Mouse (Mus musculus): ENCODE measurements around the gene Adcy6.

Gene Adcy6
- long read RNA-seq, experiment 1 = 0 reads
- long read RNA-seq, experiment 2, partial matches to known transcripts = 0 of 4 reads
- long read RNA-seq, experiment 2, other reads (novel, unspliced or antisense) = 4 of 4 reads

DNA sequence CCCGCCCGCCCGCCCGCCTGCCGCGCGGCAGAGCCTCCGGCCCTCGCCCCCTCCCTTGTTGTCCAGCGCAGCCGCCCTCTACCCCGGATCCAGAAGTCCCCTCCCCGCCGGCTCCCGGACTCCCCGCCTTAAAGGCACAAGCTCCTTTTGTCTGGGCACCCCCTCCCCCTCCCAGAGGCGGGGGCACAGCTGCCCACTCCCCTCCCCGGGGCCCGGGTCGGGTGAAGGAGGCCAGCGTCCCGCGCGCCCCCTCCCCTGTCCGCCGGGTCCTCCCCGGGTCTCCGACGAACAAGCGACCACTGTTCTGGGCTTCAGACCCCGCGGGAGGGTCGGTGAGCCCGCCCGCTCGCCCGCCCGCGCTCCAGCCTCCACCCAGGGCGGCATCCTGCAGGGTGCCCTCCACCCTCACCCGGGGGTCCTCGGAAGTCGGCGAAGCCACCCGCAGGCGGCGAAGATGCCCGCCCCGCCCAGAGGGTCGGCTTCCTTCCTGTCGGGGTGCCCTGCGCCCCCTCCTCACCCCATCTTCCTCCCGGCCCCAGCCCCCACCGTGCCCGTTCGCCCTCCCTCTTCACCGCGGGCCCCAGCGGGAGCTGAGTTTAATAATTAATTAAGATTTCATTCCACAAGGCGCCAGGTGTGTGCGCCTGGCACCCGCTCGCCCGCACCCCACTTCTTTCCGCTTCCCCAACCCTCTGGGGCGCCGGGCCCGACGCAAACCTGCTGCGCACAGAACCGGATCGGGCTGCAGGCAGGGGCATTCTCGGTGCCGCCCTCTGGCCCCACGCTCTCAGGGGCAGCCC lies at the start of gene Adcy6:
TSS of gene Adcy6 (minus strand) at position 746 of the 800 bp plus-strand sequence.
- intact Hi-C loops (cut with DNase I) = no loop called here

DNA sequence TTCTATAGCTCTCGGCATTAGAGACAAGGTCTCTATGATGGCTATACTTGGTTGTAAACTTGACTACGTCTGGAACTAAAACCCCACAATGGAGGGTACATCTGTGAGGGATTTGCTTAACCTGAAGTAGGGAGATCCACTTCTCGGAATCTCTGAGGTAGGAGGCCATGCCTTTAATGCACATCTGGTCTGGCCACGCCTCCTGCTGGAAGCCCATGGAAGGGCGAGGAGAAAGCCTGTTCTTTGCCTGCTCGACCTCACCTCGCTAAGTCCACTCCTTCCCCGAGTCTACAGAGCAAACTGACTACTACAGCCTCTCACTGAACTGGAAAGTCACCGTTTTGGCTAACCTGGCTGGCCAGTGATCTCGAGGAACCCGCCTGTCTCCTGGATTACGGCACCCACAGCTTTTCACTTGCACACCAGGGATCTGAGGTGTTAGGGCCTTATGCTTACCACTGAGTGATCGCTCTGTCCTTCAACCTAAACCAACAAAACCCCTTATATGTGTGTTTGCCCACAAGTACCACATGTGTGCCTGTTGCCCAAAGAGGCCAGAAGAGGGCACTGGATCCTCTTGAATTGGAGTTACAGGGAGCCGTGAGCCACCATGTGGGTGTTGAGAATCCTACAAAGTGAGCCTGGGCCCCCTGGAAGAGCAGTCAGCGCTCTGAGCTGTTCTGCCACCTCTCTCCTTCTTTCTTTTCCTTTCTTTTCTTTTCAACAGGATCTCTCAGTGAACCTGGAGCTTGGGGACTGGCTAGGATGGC lies 47.3 kb upstream of the Adcy6 start:
- intact Hi-C loops (cut with DNase I) = no loop called here

DNA sequence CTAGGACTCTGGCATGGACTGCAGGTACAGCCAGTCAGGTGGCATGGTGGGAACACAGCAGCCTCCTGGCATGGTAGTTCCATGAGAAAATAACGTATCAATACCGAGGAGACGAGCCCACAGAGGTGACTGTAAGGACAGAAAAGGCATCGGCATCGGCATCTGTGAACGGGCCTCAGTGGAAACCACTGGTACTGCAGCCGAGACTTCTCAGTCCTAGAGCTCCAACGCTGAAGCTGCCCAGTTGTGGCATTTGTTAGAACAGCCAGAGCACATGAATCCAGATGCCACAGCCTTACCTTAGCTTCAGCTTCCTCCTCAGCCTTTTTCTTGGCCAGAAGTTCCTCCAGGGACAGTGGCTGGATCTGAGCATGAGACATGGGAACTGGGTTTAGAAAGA lies 42.3 kb upstream of the Adcy6 start:
- intact Hi-C loops (cut with DNase I) = no loop called here

- intact Hi-C loops (cut with DNase I) = no loop called here
Observed at GRCm38 (mm10) chr15:98651431-98651830, 41.6 kb upstream of the Adcy6 start.

- intact Hi-C loops (cut with DNase I) = no loop called here
Observed at GRCm38 (mm10) chr15:98648071-98648470, 38.2 kb upstream of the Adcy6 start.

DNA sequence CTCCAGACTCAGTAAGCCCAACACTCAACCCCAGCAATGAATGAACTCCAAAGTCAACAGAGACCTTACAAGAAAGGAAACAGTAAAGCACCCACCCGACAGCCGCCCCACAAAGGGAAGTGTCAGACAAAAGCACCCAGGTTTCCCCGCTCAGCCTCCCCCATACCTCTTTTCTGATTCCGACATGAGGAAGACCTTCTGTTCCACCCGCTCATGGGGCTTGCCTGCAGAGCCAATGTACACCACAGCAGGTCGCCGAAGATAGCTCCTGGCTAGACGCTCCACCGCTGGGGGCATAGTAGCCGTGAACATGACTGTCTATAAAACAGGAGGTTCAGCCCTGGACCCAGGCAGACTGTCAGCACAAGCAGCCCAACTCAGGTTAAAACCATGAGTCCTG lies 37.4 kb upstream of the Adcy6 start:
- intact Hi-C loops (cut with DNase I) = no loop called here

DNA sequence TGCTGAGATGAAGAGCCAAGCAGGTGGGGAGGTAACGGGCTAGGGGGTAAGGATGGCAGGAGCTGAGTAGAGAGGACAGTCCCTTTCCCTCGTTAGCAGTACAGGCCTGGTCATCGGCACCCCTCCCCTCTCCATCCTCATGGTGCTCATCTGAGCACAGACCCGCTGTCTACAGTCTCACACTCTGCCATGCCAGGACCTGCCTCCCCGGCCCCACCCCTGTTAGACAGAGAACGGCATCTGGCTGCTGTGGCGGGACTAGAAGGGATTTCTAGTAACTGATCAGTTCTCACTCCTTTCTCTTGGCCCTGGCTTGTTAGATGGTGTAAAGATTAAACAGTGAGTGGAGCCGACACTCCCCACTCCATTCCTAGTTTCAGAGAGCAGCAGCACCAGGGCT lies 36.9 kb upstream of the Adcy6 start:
- intact Hi-C loops (cut with DNase I) = no loop called here

- intact Hi-C loops (cut with DNase I) = no loop called here
Observed at GRCm38 (mm10) chr15:98645057-98646026, 35.5 kb upstream of the Adcy6 start.

- intact Hi-C loops (cut with DNase I) = no loop called here
Observed at GRCm38 (mm10) chr15:98644406-98644805, 34.5 kb upstream of the Adcy6 start.

GRCm38 (mm10) chr15:98640157-98640556 lies 30.3 kb upstream of the Adcy6 start:
- intact Hi-C loops (cut with DNase I) = no loop called here

DNA sequence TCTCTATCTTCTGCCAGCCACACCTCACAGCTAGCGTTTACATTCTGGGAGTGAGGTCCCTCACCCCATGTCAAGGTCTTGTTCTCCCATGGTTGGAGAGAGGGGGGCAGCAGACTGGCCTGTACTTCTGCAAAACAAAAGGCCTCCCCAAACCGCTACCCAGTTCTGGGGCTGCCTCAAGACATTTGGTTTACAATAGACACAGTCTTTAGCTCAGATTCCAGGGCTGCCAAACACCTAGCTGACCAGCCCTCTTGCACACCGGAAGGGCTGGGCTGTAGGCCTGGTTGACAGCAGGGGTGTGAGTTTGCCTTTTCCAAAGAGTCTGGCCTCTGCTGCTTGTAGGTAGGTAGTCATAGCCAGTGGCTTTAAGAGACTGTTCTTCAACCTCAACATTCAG lies 27.3 kb upstream of the Adcy6 start:
- intact Hi-C loops (cut with DNase I) = no loop called here

DNA sequence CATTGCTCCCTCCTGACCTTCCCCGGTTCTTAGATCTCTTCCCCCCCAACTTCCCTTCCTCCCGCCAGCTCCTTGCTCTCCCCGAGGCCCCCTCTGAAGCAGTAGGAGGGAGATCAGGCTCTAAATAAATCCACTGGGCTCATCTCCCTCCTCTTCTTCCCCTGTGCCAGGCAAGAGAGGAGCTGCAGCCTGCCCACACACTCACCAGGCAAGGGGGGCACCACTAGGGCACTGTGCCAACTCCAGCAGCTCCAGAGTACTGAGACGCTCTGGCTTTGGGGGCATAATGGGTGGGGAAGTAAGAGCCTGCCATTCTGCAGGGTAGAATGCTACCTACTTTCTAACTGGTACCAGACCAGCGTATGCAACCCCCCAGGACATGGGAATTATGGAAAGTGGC lies 26.6 kb upstream of the Adcy6 start:
- intact Hi-C loops (cut with DNase I) = no loop called here

DNA sequence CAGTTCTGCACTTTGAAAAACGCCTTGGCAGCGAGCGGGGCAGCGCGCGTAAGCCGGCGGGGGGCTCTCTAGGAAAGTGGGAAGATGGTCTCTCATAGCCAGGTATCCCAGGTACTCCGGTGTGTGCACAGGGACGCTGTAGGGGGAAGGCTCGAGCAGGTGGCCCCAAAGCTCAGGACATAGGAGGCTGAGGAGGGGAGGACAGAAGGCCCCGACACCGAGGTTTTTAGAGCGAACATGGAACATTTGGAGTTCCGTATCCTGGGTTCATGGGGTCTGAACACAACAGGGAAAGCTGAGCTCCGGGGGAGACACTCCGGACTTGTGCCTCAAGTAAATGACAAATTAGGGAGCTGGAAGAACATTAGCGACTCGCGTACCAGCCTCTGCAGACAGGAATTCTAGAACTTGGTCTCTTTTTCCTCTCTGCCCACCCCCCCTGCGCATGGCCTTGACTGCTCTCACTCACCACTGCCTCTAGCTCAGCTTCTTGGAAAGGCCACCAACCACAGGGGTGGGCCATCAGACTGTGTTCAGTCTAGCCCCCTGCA lies 25.5 kb upstream of the Adcy6 start:
- intact Hi-C loops (cut with DNase I) = no loop called here

GRCm38 (mm10) chr15:98634541-98635081 lies 24.7 kb upstream of the Adcy6 start:
- intact Hi-C loops (cut with DNase I) = no loop called here

- intact Hi-C loops (cut with DNase I) = no loop called here
Observed at GRCm38 (mm10) chr15:98633822-98634470, 24.1 kb upstream of the Adcy6 start.

DNA sequence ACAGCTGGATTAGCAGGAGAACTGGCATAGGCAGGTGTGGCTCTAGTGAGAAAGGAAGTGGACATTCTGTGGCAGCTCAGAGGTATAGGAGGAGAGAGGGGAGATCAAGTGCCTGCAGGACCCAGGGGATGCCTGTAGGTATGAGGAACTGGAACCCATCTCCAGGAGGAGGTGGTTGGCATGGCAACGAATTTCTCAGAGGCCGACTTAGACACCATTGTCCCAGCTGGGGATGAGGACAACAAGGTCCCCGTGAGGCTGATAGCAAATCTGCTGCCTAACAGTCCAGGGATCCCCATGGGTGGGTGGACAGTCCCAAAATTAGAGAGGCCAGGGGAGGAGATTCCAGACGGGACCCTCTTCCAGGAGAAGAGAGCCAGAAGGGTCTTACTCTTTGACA lies 23.0 kb upstream of the Adcy6 start:
- intact Hi-C loops (cut with DNase I) = no loop called here

GRCm38 (mm10) chr15:98632107-98632744 lies 22.4 kb upstream of the Adcy6 start:
- intact Hi-C loops (cut with DNase I) = no loop called here

DNA sequence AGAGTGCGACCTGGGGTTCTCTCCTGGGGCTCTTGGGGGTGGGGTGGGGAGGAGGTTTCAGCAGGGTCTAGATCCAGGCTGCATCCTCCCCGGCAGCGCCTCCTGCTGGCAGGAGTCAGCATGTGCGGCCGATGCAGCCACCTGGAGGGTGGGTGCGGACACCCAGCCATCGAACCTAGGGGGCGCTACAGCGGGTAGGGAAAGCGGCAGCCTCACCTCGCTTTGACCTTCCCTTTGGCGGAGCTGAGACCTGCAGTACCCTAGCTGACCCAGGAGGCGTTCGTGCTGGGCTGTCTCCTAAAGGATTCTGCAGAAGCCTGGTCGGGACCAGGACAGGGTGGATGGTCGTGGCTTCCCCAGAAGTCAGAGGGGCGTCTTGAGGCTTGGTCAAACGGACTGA lies 21.6 kb upstream of the Adcy6 start:
- intact Hi-C loops (cut with DNase I) = no loop called here

- intact Hi-C loops (cut with DNase I) = no loop called here
Observed at GRCm38 (mm10) chr15:98630540-98630939, 20.7 kb upstream of the Adcy6 start, which contains the start of gene Cacnb3. TSS of gene Cacnb3 (plus strand) at chr15:98630840.

- intact Hi-C loops (cut with DNase I) = no loop called here
Observed at GRCm38 (mm10) chr15:98629464-98629863, 19.6 kb upstream of the Adcy6 start.

All from adrenal gland (tissue).